Mouse (Mus musculus): ENCODE data around the gene Galnt9.

GRCm38 (mm10) chr5:110550841-110551240 lies 6.7 kb downstream of the Galnt9 start:
- TF ChIP-seq CTCF (IDR thresholded peaks at IDR 0.05; ENCODE audit: low read depth, low read length) (no peak), GATA1 (IDR thresholded peaks at IDR 0.05; ENCODE audit: borderline replicate concordance, low read length) (no peak), TAL1 (conservative IDR thresholded peaks at IDR 0.05; ENCODE audit: low read depth, low read length) (no peak)

Data from G1E (cell line).